ENCODE assay signal across 11 mouse cellular contexts in the genomic region with DNA sequence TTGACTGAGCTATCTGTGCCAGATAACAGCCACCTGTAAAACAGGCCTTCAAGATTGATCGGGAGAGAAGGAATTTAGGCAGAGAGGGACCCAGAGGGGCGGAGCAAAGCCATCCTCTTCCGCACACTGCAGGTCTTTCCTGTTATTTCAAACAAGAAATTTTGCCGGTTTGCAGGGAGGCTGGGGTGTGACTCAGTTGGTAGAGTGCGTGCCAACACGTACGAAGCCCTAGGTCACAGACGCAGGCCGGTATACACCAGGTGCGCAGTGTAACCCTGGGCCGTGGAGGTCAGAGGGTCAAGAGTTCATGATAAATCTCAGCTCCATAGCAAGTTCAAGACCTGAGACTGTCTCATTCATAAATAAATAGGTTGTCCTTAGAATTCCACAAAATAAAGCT. TPM values are rescaled to one million over a fixed set of nuclear protein-coding genes. Genes with fewer than 3 reads are reported as not detected.
A peak's percentile ranks its signal among the peaks of the same experiment; 100 is the strongest.
DNase-seq lines count a peak whose midpoint lies in the region; ATAC-seq and TF ChIP-seq lines count a peak whose summit lies in the region.
"Had no signal": no experiment of that assay in that cellular context is flagged by ENCODE, and none has a peak within 500 bp of the region (broad histone marks: within the 10 kb centered on the region; RNA-seq: fewer than 3 reads in every experiment).

No protein-coding gene starts in this region.

- no peak for DNase-seq in heart, postnatal 36 days
- DNase-seq in liver, embryonic 11.5 days (ENCODE audit: low spot score) = no peak
- DNase-seq in gastrocnemius, postnatal 4 days (ENCODE audit: low spot score in 2 of 2) = no peak
- no peak for DNase-seq in cerebellum, postnatal 4 days (ENCODE audit: low spot score in 2 of 2)
- no peak for DNase-seq in cerebellum, adult 2 months
- DNase-seq: cerebellum, adult 18-20 months; gastrocnemius, postnatal 36 days; right cerebral cortex, postnatal 4 days had no signal

- 53% methylated on average over 11 of the region's 11 CpGs for WGBS in heart, embryonic 16.5 days
- WGBS in embryonic facial prominence, embryonic 12.5 days = 45% methylated on average over 11 of the region's 11 CpGs
- 45% methylated on average over 11 of the region's 11 CpGs for WGBS in liver, embryonic 11.5 days
- WGBS in cerebellum, adult 2 months = 76% methylated on average over 11 of the region's 11 CpGs

- H3K4me2 ChIP-seq in heart, embryonic 16.5 days (ENCODE audit: low read depth, low read length) = peak overlapping the region; percentile 68
- H3K4me2 ChIP-seq in embryonic facial prominence, embryonic 12.5 days (replicated peaks) = peak overlapping the region; percentile 58
- H3K4me2 ChIP-seq in liver, embryonic 11.5 days = peak overlapping the region; percentile 95

- no peaks in the 10 kb centered on the region for H3K27me3 ChIP-seq in heart, embryonic 16.5 days (ENCODE audit: control insufficient read depth, insufficient read depth, low read length)
- H3K27me3 ChIP-seq in embryonic facial prominence, embryonic 12.5 days = peaks cover 28% of the 10 kb centered on the region
- no peaks in the 10 kb centered on the region for H3K27me3 ChIP-seq in liver, embryonic 11.5 days (replicated peaks; ENCODE audit: control insufficient read depth, insufficient read depth, low read length)
- no peaks in the 10 kb centered on the region for H3K27me3 ChIP-seq in cerebellum, adult 2 months (ENCODE audit: control insufficient read depth, insufficient read depth, low read length)

- peaks cover 7% of the 10 kb centered on the region; the same call in 1 of the 2 replicates for H3K4me1 ChIP-seq in heart, embryonic 16.5 days (ENCODE audit: control insufficient read depth, insufficient read depth, low read length)
- H3K4me1 ChIP-seq in embryonic facial prominence, embryonic 12.5 days = peaks cover 12% of the 10 kb centered on the region; the same call in 1 of the 2 replicates
- H3K4me1 ChIP-seq in liver, embryonic 11.5 days (replicated peaks; ENCODE audit: control insufficient read depth, insufficient read depth, low read length) = peaks cover 31% of the 10 kb centered on the region
- H3K4me1 ChIP-seq in cerebellum, adult 2 months (ENCODE audit: control insufficient read depth, insufficient read depth, low read length) = no peaks in the 10 kb centered on the region

- H3K9me3 ChIP-seq in heart, embryonic 16.5 days (replicated peaks; ENCODE audit: control insufficient read depth, low read length) = no peaks in the 10 kb centered on the region
- H3K9me3 ChIP-seq in embryonic facial prominence, embryonic 12.5 days = no peaks in the 10 kb centered on the region
- H3K9me3 ChIP-seq in liver, embryonic 11.5 days (ENCODE audit: control insufficient read depth, low read length) = no peaks in the 10 kb centered on the region

- TF ChIP-seq POLR2A in cerebellum, adult 2 months (IDR thresholded peaks at IDR 0.05; ENCODE audit: borderline replicate concordance, insufficient read depth, low read length) = no peak

- intact Hi-C loops in heart, postnatal 36 days (cut with DNase I) = no loop called here

- H3K9ac ChIP-seq in heart, embryonic 16.5 days (ENCODE audit: low read length) = no peak overlapping the region; the same call in 1 of the 2 replicates
- 0 out of 2 replicates have a peak overlapping the region, but pooled peaks have one; percentile 35 for H3K9ac ChIP-seq in embryonic facial prominence, embryonic 12.5 days
- peak overlapping the region; percentile 69 for H3K9ac ChIP-seq in liver, embryonic 11.5 days (ENCODE audit: low read depth, low read length)

- H3K27ac ChIP-seq in heart, embryonic 16.5 days (ENCODE audit: low read length) = no peak overlapping the region
- no peak overlapping the region for H3K27ac ChIP-seq in embryonic facial prominence, embryonic 12.5 days
- peak overlapping the region; percentile 0 for H3K27ac ChIP-seq in liver, embryonic 11.5 days (ENCODE audit: low read depth, low read length)
- no peak overlapping the region for H3K27ac ChIP-seq in cerebellum, adult 2 months (ENCODE audit: insufficient read depth, low read length)

- ATAC-seq in heart, embryonic 16.5 days (replicated peaks; ENCODE audit: extremely low read depth, insufficient read depth, low FRiP score) = no peak
- ATAC-seq in CD4-positive, CD25-positive, alpha-beta regulatory T cell, adult 4 months = peak; percentile 33
- ATAC-seq in embryonic facial prominence, embryonic 12.5 days (ENCODE audit: insufficient number of reproducible peaks, insufficient read depth, low FRiP score, low TSS enrichment) = no peak
- ATAC-seq in liver, embryonic 11.5 days (replicated peaks; ENCODE audit: low FRiP score) = no peak

- no peaks in the 10 kb centered on the region for H3K36me3 ChIP-seq in heart, embryonic 16.5 days (ENCODE audit: control insufficient read depth, insufficient read depth)
- H3K36me3 ChIP-seq in embryonic facial prominence, embryonic 12.5 days = no peaks in the 10 kb centered on the region
- 0 out of 2 replicates have a peak, but pooled peaks cover 3% of the 10 kb centered on the region for H3K36me3 ChIP-seq in liver, embryonic 11.5 days (ENCODE audit: control insufficient read depth, insufficient read depth, low read length)

- peak overlapping the region; percentile 40 for H3K4me3 ChIP-seq in heart, embryonic 16.5 days (ENCODE audit: low read length)
- peak overlapping the region; percentile 37 for H3K4me3 ChIP-seq in embryonic facial prominence, embryonic 12.5 days
- H3K4me3 ChIP-seq in liver, embryonic 11.5 days (ENCODE audit: low read depth, low read length) = peak overlapping the region; percentile 53
- H3K4me3 ChIP-seq in cerebellum, adult 2 months (replicated peaks; ENCODE audit: insufficient read depth, low read depth, low read length) = no peak overlapping the region

- no peak for TF ChIP-seq CTCF in cerebellum, adult 2 months (IDR thresholded peaks at IDR 0.05; ENCODE audit: borderline replicate concordance, insufficient read depth, low read depth, low read length)

RNA-seq across cellular contexts. Expression of a gene that starts 3.3 kb away (rescaled TPM):
- 5.5 and 8.7 TPM in 2 replicates for polyA plus RNA-seq in heart, embryonic 16.5 days (2015; fragmentation: Nextera tagmentation; extraction: Ambion mirVana)
- 1 to 10 TPM; 1.6 to 2.3 TPM for total RNA-seq in heart, postnatal 36 days (2021)
- polyA plus RNA-seq in CD4-positive, CD25-positive, alpha-beta regulatory T cell, adult 4 months (2017; shearing (Covaris generic)) = 100 to 1,000 TPM; 221 to 282 TPM
- 8.2 and 8.5 TPM in 2 replicates for polyA plus RNA-seq in embryonic facial prominence, embryonic 12.5 days (2016; fragmentation: Nextera tagmentation; extraction: Ambion mirVana)
- polyA plus RNA-seq in liver, embryonic 11.5 days (2014; fragmentation: Nextera tagmentation; extraction: Ambion mirVana) = 156 and 162 TPM in 2 replicates
- total RNA-seq in gastrocnemius, postnatal 4 days (2021) = 1 to 10 TPM; 2.5 to 3.4 TPM
- polyA plus RNA-seq in cerebellum, adult 2 months (2012; rRNA removed) = 0.25 and 0.28 TPM in 2 replicates

RNA-seq across cellular contexts. Expression of a gene that starts 15.2 kb away (rescaled TPM):
- 111 and 117 TPM in 2 replicates for polyA plus RNA-seq in heart, embryonic 16.5 days (2015; fragmentation: Nextera tagmentation; extraction: Ambion mirVana)
- 10 to 100 TPM; 37.1 to 37.8 TPM for total RNA-seq in heart, postnatal 36 days (2021)
- 10 to 100 TPM; 76.4 to 95.1 TPM for polyA plus RNA-seq in CD4-positive, CD25-positive, alpha-beta regulatory T cell, adult 4 months (2017; shearing (Covaris generic))
- polyA plus RNA-seq in embryonic facial prominence, embryonic 12.5 days (2016; fragmentation: Nextera tagmentation; extraction: Ambion mirVana) = 185 and 200 TPM in 2 replicates
- polyA plus RNA-seq in liver, embryonic 11.5 days (2014; fragmentation: Nextera tagmentation; extraction: Ambion mirVana) = 159 and 169 TPM in 2 replicates
- total RNA-seq in gastrocnemius, postnatal 4 days (2021) = 10 to 100 TPM; 54.4 to 54.9 TPM
- 125 and 130 TPM in 2 replicates for polyA plus RNA-seq in cerebellum, adult 2 months (2012; rRNA removed)

RNA-seq across cellular contexts. Expression of a gene that starts 24.4 kb away (rescaled TPM):
- polyA plus RNA-seq in heart, embryonic 16.5 days (2015; fragmentation: Nextera tagmentation; extraction: Ambion mirVana) = 49.0 and 49.8 TPM in 2 replicates
- total RNA-seq in heart, postnatal 36 days (2021) = 10 to 100 TPM; 48.3 to 52.6 TPM
- polyA plus RNA-seq in CD4-positive, CD25-positive, alpha-beta regulatory T cell, adult 4 months (2017; shearing (Covaris generic)) = 10 to 100 TPM; 45.4 to 48.7 TPM
- 63.5 and 66.1 TPM in 2 replicates for polyA plus RNA-seq in embryonic facial prominence, embryonic 12.5 days (2016; fragmentation: Nextera tagmentation; extraction: Ambion mirVana)
- 66.6 and 67.9 TPM in 2 replicates for polyA plus RNA-seq in liver, embryonic 11.5 days (2014; fragmentation: Nextera tagmentation; extraction: Ambion mirVana)
- total RNA-seq in gastrocnemius, postnatal 4 days (2021) = 10 to 100 TPM; 34.3 to 34.6 TPM
- 115 and 150 TPM in 2 replicates for polyA plus RNA-seq in cerebellum, adult 2 months (2012; rRNA removed)

RNA-seq across cellular contexts. Expression of a gene that starts 33.2 kb away (rescaled TPM):
- polyA plus RNA-seq in heart, embryonic 16.5 days (2015; fragmentation: Nextera tagmentation; extraction: Ambion mirVana) = 140 and 164 TPM in 2 replicates
- total RNA-seq in heart, postnatal 36 days (2021) = 1 to 10 TPM; 7.3 to 8.8 TPM
- polyA plus RNA-seq in CD4-positive, CD25-positive, alpha-beta regulatory T cell, adult 4 months (2017; shearing (Covaris generic)) = under 1 TPM in 1 of 2 experiments, not detected in 1; 0.22 TPM
- polyA plus RNA-seq in embryonic facial prominence, embryonic 12.5 days (2016; fragmentation: Nextera tagmentation; extraction: Ambion mirVana) = 2.1 and 3.3 TPM in 2 replicates
- 3.6 and 6.2 TPM in 2 replicates for polyA plus RNA-seq in liver, embryonic 11.5 days (2014; fragmentation: Nextera tagmentation; extraction: Ambion mirVana)
- 1 to 10 TPM; 7.2 to 7.5 TPM for total RNA-seq in gastrocnemius, postnatal 4 days (2021)
- 1.6 and 1.8 TPM in 2 replicates for polyA plus RNA-seq in cerebellum, adult 2 months (2012; rRNA removed)

RNA-seq across cellular contexts. Expression of a gene that starts 47.0 kb away (rescaled TPM):
- 68.8 and 73.1 TPM in 2 replicates for polyA plus RNA-seq in heart, embryonic 16.5 days (2015; fragmentation: Nextera tagmentation; extraction: Ambion mirVana)
- 100 to 1,000 TPM; 103 to 106 TPM for total RNA-seq in heart, postnatal 36 days (2021)
- polyA plus RNA-seq in CD4-positive, CD25-positive, alpha-beta regulatory T cell, adult 4 months (2017; shearing (Covaris generic)) = 10 to 100 TPM; 35.8 to 55.9 TPM
- polyA plus RNA-seq in embryonic facial prominence, embryonic 12.5 days (2016; fragmentation: Nextera tagmentation; extraction: Ambion mirVana) = 36.7 and 38.0 TPM in 2 replicates
- polyA plus RNA-seq in liver, embryonic 11.5 days (2014; fragmentation: Nextera tagmentation; extraction: Ambion mirVana) = 55.1 and 59.2 TPM in 2 replicates
- 10 to 100 TPM; 33.7 to 36.0 TPM for total RNA-seq in gastrocnemius, postnatal 4 days (2021)
- 85.2 and 90.2 TPM in 2 replicates for polyA plus RNA-seq in cerebellum, adult 2 months (2012; rRNA removed)

Comparison
In these comparisons a context has a peak if more than half of its experiments do, and no peak if none do; other contexts are left out.
1. RNA of a gene that starts 3.3 kb away (polyA plus RNA-seq): 221 to 282 TPM in CD4-positive, CD25-positive, alpha-beta regulatory T cell, adult 4 months and 156 to 162 TPM in liver, embryonic 11.5 days; 5.5 to 8.7 TPM in heart, embryonic 16.5 days, 8.2 to 8.5 TPM in embryonic facial prominence, embryonic 12.5 days and 0.25 to 0.28 TPM in cerebellum, adult 2 months; every median in the first group is over 10 times any median in the second.
2. Peak in every context shown above with its lines, with median percentiles within 50 percentile points of each other: H3K4me2 ChIP-seq.